Mouse (Mus musculus): ENCODE data around the gene Gli2.

DNA sequence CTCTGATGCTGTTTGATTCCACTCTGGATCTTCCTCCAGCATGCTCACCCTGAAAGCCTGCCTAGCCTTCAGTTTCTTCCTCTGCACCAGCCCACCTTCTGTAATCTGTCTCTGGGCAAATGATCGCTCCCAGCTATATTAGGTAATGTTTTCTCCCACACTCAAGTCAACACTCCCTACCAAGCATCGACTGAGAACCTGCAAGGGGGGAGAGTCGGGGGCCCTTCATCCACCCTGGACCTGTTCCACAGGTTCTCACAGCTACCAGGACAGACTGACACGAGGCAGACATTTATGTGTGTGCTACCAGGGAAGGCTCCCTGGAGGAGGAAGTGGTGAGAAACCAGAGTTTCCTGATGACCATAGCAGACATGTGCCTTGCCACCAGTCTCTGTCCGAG is 264.6 kb downstream of the Gli2 start:
- TF ChIP-seq CTCF (IDR thresholded peaks at IDR 0.05; ENCODE audit: control insufficient read depth, insufficient read depth, insufficient replicate concordance, low read depth, low read length), result no peak
- no peak for TF ChIP-seq POLR2A (IDR thresholded peaks at IDR 0.05; ENCODE audit: control insufficient read depth, low read depth, low read length)

Data from testis, adult 2 months (tissue).